Mouse (Mus musculus): Measurements from ENCODE around the gene Dld. TPM values are rescaled to one million over a fixed set of nuclear protein-coding genes. Genes with fewer than 3 reads are reported as not detected.

The Dld gene
- polyA plus RNA-seq, 1 experiment = 136 TPM

- Histone ChIP-seq H3K4me3 (ENCODE audit: insufficient read depth, low read length) (no peak overlapping the region), H3K27ac (ENCODE audit: insufficient read depth, low read length) (no peak overlapping the region), H3K4me1 (ENCODE audit: control insufficient read depth, insufficient read depth, low read length) (no peaks in the 10 kb centered on the region; the same call in 1 of the 2 replicates)
- no peak for TF ChIP-seq CTCF (IDR thresholded peaks at IDR 0.05; ENCODE audit: borderline replicate concordance, insufficient read depth, low read length)
- TF ChIP-seq POLR2A (IDR thresholded peaks at IDR 0.05; ENCODE audit: low read depth, low read length) = no peak
Observed at GRCm38 (mm10) chr12:31323136-31323695, 28.0 kb downstream of the Dld start.

- no peak overlapping the region for H3K4me3 ChIP-seq (ENCODE audit: insufficient read depth, low read length)
- no peak for TF ChIP-seq POLR2A (IDR thresholded peaks at IDR 0.05; ENCODE audit: low read depth, low read length)
- TF ChIP-seq CTCF (IDR thresholded peaks at IDR 0.05; ENCODE audit: borderline replicate concordance, insufficient read depth, low read length) = no peak
- H3K4me1 ChIP-seq (ENCODE audit: control insufficient read depth, insufficient read depth, low read length) = no peaks in the 10 kb centered on the region; the same call in 1 of the 2 replicates
- no peak overlapping the region for H3K27ac ChIP-seq (ENCODE audit: insufficient read depth, low read length)
Observed at GRCm38 (mm10) chr12:31321532-31321931, 29.7 kb downstream of the Dld start.

- Histone ChIP-seq H3K4me3 (ENCODE audit: insufficient read depth, low read length) (no peak overlapping the region), H3K27ac (ENCODE audit: insufficient read depth, low read length) (no peak overlapping the region), H3K4me1 (ENCODE audit: control insufficient read depth, insufficient read depth, low read length) (no peaks in the 10 kb centered on the region; the same call in 1 of the 2 replicates)
- TF ChIP-seq POLR2A (IDR thresholded peaks at IDR 0.05; ENCODE audit: low read depth, low read length) (no peak), CTCF (IDR thresholded peaks at IDR 0.05; ENCODE audit: borderline replicate concordance, insufficient read depth, low read length) (no peak)
Observed at GRCm38 (mm10) chr12:31320817-31321216, 30.4 kb downstream of the Dld start.

GRCm38 (mm10) chr12:31318409-31318963 is 32.8 kb downstream of the Dld start:
- Histone ChIP-seq H3K4me1 (ENCODE audit: control insufficient read depth, insufficient read depth, low read length) (no peaks in the 10 kb centered on the region; the same call in 1 of the 2 replicates), H3K27ac (ENCODE audit: insufficient read depth, low read length) (no peak overlapping the region), H3K4me3 (ENCODE audit: insufficient read depth, low read length) (no peak overlapping the region)
- TF ChIP-seq CTCF (IDR thresholded peaks at IDR 0.05; ENCODE audit: borderline replicate concordance, insufficient read depth, low read length) (no peak), POLR2A (IDR thresholded peaks at IDR 0.05; ENCODE audit: low read depth, low read length) (no peak)

GRCm38 (mm10) chr12:31317670-31318408 is 33.4 kb downstream of the Dld start:
- no peak overlapping the region for H3K27ac ChIP-seq (ENCODE audit: insufficient read depth, low read length)
- H3K4me1 ChIP-seq (ENCODE audit: control insufficient read depth, insufficient read depth, low read length) = no peaks in the 10 kb centered on the region; the same call in 1 of the 2 replicates
- no peak for TF ChIP-seq CTCF (IDR thresholded peaks at IDR 0.05; ENCODE audit: borderline replicate concordance, insufficient read depth, low read length)
- TF ChIP-seq POLR2A (IDR thresholded peaks at IDR 0.05; ENCODE audit: low read depth, low read length) = no peak
- H3K4me3 ChIP-seq (ENCODE audit: insufficient read depth, low read length) = no peak overlapping the region

- TF ChIP-seq POLR2A (IDR thresholded peaks at IDR 0.05; ENCODE audit: low read depth, low read length) = no peak
- TF ChIP-seq CTCF (IDR thresholded peaks at IDR 0.05; ENCODE audit: borderline replicate concordance, insufficient read depth, low read length) = no peak
- no peaks in the 10 kb centered on the region; the same call in 1 of the 2 replicates for H3K4me1 ChIP-seq (ENCODE audit: control insufficient read depth, insufficient read depth, low read length)
- no peak overlapping the region for H3K4me3 ChIP-seq (ENCODE audit: insufficient read depth, low read length)
- H3K27ac ChIP-seq (ENCODE audit: insufficient read depth, low read length) = no peak overlapping the region
Observed at GRCm38 (mm10) chr12:31315961-31316360, 35.3 kb downstream of the Dld start.

- TF ChIP-seq CTCF (IDR thresholded peaks at IDR 0.05; ENCODE audit: borderline replicate concordance, insufficient read depth, low read length) (no peak), POLR2A (IDR thresholded peaks at IDR 0.05; ENCODE audit: low read depth, low read length) (no peak)
- H3K4me1 ChIP-seq (ENCODE audit: control insufficient read depth, insufficient read depth, low read length) = no peaks in the 10 kb centered on the region; the same call in 1 of the 2 replicates
- H3K4me3 ChIP-seq (ENCODE audit: insufficient read depth, low read length) = no peak overlapping the region
- H3K27ac ChIP-seq (ENCODE audit: insufficient read depth, low read length) = no peak overlapping the region
Observed at GRCm38 (mm10) chr12:31314310-31314709, 36.9 kb downstream of the Dld start.

- TF ChIP-seq CTCF (IDR thresholded peaks at IDR 0.05; ENCODE audit: borderline replicate concordance, insufficient read depth, low read length) = no peak
- TF ChIP-seq POLR2A (IDR thresholded peaks at IDR 0.05; ENCODE audit: low read depth, low read length) = no peak
- Histone ChIP-seq H3K4me3 (ENCODE audit: insufficient read depth, low read length) (no peak overlapping the region), H3K27ac (ENCODE audit: insufficient read depth, low read length) (no peak overlapping the region), H3K4me1 (ENCODE audit: control insufficient read depth, insufficient read depth, low read length) (no peaks in the 10 kb centered on the region)
Observed at GRCm38 (mm10) chr12:31313136-31313535, 38.1 kb downstream of the Dld start.

GRCm38 (mm10) chr12:31312281-31312680 is 39.0 kb downstream of the Dld start:
- no peak overlapping the region for H3K4me3 ChIP-seq (ENCODE audit: insufficient read depth, low read length)
- H3K4me1 ChIP-seq (ENCODE audit: control insufficient read depth, insufficient read depth, low read length) = no peaks in the 10 kb centered on the region
- H3K27ac ChIP-seq (ENCODE audit: insufficient read depth, low read length) = no peak overlapping the region
- TF ChIP-seq POLR2A (IDR thresholded peaks at IDR 0.05; ENCODE audit: low read depth, low read length) (no peak), CTCF (IDR thresholded peaks at IDR 0.05; ENCODE audit: borderline replicate concordance, insufficient read depth, low read length) (no peak)

Data from embryonic fibroblast, embryonic 13.5 days (primary cell).